Mouse (Mus musculus) ES-E14 (cell line): ENCODE measurements at regions not wholly inside any gene's neighbourhood (a gene's known extent, or its start where the extent isn't known, plus 50 kb on each side); places are given as distances from the start of the nearest gene placed in this dataset.

Experiments
- CHD2 ChIP-seq: IDR thresholded peaks from 2 replicates; pipeline ENCODE4 v1.6.1; 2014; ENCODE audit warnings: mild to moderate bottlenecking, low read depth, low read length, inconsistent platforms
- ZC3H11A ChIP-seq: IDR thresholded peaks from 2 replicates; pipeline ENCODE4 v1.6.1; 2012; ENCODE audit warnings: low read depth, mild to moderate bottlenecking, inconsistent platforms, low read length, borderline replicate concordance
- ZNF384 ChIP-seq: IDR thresholded peaks from 2 replicates; pipeline ENCODE4 v1.6.1; 2012; ENCODE audit warnings: low read depth, low read length, inconsistent platforms

DNA sequence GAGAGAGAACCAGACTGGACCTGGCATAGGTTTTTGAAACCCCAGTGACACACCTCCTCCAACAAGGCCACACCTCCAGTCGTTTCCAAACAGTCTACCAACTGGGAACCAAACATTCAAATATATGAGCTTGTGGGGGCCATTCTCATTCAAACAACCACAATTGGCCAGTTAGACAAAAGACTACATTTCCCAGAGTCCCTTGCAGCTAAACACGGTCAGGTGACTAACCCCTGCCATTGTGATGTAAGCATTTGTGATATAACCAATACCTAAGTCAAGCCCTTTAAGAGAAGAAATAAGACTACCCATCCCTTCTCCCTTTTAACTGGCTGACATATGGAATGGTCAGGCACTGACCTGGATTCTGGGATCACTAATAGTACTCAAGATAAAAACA lies 51.8 kb upstream of the Rph3a start:
- TF ChIP-seq CHD2 = no peak
- TF ChIP-seq ZC3H11A = no peak
- no peak for TF ChIP-seq ZNF384
